Mouse (Mus musculus): ENCODE results near the gene Atp1a3.
A peak's percentile ranks its signal among the peaks of the same experiment; 100 is the strongest.
"Not testable (repeated sequence)": the region's sequence is repeated elsewhere in the genome, so short reads cannot be mapped to it uniquely, and the experiment has no call there.

The Atp1a3 gene

DNA sequence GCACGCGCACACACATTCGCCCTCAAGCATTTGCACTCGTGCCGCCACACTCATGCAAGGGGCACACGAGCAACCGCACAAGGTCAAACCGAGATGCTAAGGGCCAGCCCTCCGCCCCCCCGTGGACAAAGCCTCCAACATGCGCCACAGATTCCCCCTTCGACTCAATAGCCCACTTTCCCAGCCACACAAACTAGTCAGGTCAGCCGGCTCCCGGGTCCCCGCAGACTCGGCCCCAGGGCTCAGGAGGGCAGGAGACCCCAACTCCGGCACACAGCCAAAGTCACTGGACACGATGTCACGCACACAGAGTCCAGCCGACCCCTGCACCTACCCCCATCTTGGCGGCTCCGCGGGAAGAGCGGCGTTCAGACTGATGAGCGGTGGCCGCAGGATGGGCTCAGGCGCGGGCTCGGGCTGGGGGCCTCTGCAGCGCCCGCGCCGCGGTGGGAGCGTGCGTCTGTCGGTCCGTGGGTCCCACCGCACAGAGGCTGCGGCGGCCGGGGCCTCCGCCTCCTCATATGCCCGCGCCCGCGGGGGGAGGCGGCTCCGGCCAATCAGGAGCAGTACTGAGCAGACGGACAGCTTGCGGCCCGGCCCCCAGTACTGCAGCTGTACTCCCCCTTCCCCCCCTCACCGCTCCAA is at the start of gene Atp1a3:
Atp1a3 (minus strand) TSS at position 538 of the 645 bp plus-strand sequence.
- peak; percentile 85 to 88 for DNase-seq (ENCODE audit: low spot score in 2 of 2)

DNA sequence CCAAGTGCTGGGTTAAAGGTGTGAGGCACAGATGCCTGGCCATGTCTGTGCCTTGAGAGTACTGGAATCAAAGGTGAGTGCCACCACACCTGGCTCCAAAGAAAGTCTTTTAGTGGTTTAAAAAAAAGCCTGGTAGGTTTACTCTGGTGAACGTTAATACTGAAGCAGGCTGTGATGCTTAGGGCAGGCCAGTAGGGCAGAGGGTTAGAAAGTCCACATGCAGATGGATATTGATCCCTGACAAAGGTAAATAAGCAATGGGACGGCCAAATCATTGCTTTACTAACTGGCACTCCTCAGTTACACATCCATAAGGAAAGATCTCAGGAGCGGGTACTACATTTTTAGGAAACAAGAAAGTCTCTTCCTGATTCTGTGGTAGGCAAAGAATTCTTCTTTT is 46.8 kb upstream of the Atp1a3 start:
- DNase-seq (ENCODE audit: low spot score in 2 of 2): no peak

DNA sequence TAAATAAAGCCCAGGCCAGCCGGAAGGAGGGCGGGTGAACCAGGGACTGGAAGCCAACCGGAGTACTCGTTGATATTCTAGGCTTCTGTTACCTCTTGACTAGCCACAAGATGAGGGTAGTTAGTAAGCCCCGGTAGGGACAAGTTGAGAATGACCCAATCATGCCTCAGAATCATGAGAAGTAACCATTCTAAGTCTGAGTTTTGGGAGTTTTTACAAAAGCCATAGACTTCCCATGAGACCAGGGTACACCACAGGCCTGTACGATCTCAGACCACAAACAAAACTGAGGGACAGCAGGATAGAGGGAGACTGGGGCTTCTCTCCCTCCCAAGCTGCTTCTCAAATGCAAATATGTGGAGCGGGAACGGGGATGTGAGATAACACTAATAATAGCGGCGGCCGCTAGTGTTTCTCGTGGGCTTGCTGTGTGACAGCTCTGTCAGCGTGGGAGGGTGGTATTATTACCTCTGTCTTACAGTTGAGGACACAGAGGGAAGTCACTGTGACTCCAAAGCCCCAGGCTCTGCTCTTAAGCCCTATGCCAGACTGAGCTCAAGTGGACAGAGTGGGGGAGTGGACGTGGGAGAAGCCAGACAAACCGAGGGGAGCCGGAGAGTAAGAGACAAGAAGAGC is 43.7 kb upstream of the Atp1a3 start:
- DNase-seq (ENCODE audit: low spot score in 2 of 2): peak; percentile 41 to 62

DNA sequence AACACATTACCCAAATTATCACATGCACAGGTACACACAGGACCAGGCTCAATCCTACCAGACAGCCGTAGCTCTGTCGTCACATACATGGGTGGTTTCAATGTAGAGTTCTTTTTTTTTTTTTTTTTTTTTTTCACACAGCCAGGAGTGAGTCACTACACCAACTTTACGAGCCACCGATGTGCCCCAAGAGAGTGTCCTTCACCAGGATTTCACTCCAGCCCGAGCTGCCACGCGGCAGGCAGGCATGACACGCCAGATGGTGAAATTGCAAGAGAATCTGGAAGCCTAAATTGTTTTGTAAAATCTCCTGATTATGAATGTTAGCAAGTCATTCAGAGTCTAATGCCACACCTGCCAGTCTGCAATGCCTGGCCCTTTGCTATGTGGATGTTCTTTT is 41.6 kb upstream of the Atp1a3 start:
- DNase-seq (ENCODE audit: low spot score in 2 of 2): peak; percentile 48 to 60

DNA sequence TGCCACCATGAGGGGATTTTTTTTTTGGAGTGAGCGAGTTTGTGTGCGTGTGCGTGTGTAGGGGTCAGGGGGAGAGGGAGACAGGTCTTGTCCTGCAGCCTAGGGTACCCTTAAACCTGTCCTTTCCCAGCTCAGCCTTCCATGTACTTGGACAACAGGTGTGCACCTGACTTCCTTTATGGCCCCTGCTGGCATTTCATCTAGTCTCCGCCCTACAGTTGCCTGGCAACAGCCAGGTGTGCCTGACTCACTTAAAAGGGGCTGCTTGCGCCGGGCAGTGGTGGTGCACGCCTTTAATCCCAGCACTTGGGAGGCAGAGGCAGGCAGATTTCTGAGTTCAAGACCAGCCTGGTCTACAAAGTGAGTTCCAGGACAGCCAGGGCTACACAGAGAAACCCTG is 38.8 kb upstream of the Atp1a3 start:
- DNase-seq (ENCODE audit: low spot score in 2 of 2): not testable (repeated sequence)

DNA sequence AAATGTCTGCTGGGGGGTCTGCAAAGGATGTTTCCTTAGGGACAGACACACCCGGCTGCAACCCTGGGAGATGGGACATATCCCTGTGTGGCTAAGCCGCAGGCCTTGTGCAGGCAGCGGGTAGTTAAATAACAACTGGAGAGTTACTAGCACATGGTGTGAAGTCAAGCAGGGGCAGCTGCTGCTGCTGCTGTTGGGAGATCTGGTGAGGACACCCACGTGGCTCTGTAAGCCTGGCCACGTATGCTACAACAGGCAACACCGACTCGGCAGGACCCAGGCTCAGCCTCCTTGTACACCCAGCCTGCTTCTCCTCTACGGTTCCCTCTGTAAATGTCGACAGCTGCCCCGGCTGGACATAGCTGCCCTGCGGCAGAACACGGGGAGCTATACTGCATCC is 36.2 kb upstream of the Atp1a3 start:
- peak; percentile 55 to 78 for DNase-seq (ENCODE audit: low spot score in 2 of 2)

DNA sequence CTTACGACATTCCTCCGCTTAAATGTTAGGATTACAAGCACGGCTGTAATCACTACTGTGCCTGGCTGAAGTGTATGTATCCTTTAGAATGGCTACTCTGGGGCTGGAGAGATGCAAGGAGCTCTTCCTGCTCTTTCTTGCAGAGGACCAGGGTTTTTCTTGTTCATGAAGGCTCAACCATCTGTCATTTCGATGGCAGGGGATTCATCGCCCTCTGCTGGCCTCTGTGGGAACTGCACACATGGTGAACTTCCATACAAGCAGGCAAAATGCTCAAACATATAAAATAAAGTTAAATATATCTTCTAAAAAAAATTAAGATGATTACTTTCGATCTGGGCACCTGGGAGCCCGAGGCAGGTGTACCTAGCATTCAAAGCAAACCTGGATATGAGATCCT is 30.2 kb upstream of the Atp1a3 start:
- DNase-seq (ENCODE audit: low spot score in 2 of 2): peak; percentile 65 to 72

DNA sequence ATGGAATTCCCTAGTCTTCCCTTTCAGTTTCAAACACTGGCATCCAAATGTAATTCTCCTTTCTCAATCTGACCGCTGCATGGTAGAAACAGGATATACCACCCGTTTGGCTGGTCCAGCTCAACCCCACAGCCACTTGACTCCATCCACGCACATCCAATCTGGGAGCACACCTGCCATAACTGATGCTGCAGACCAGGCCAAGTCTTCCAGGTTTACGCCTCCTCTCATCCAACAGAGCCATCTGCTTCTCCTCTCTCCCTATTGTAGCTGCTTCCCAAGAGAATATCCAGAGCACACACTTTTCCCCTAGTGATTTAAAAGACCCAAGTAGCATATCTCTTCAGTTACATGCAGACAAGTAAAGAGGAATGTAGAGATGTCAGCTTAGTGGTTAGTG is 29.0 kb upstream of the Atp1a3 start:
- peak; percentile 47 to 58 for DNase-seq (ENCODE audit: low spot score in 2 of 2)

DNA sequence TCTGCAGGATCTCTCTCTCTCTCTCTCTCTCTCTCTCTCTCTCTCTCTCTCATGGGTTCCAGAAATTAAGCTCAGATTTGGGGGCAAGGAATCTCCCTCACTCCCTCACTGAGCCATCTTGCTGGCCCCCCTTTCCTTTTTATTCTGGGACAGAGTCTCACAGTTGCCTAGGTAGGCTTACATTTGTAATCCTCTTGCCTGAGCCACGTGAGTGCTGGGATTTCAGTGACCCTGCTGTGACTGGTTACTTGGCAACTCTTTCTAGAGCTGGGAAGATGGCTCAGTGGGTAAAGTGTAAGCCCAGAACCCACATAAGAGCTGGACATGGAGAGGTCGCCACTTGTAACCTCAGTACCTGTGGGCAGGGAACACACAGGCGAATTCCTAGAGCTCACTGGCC is 25.8 kb upstream of the Atp1a3 start:
- DNase-seq (ENCODE audit: low spot score in 2 of 2): no peak

DNA sequence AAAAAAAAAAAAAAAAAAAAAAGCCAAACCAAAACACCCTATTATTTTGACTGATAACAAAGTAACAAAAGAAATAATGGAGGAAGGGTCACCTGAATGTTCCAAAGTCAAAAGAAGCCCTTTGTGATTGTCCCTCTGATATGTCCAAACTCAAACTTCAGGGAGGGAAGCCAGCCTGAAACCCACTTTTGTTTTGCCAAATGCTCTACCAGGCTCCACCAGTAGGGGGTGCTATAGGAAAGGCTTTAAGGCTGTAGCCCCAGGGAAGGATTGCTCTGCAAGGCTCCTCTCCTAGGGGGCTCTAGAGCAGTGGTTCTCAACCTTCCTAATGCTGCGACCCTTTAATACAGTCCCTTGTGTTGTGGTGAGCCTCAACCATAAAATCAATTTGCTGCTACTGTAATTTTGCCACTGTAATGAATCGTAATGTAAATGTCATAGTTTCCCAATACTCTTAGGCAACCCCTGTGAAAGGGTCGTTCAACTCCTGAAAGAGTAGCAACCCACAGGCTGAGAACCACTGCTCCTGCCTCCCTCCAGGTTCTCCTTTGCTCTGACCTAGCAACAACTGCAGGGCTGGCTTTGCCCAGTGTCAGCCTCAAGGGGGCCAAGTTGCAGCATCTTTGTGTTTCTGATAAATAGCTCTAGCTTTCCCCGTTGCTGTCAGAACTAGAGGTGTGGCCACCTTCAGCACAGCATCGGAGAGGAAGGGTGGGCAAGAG is 24.4 kb upstream of the Atp1a3 start:
- peak in 1 of 2 experiments; percentile 59 for DNase-seq (ENCODE audit: low spot score in 2 of 2)

DNA sequence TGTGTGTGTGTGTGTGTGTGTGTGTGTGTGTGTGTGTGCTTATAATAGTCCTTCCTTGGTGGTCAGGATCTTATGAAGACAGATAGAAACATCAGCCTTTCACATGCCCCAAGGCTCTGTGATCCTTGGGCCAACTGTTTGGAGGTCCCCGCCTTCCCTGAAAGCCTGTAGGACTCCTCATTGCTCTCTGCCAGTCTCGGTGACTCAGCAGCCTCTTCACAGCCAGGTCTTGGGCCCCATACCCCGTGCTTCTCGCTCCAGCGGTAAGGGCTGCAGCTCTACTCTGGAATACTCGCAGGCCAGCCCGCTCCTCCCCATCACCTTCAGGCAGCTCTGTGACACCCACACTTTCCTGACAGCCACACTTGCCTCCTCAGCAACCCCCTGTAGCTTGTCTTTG is 20.7 kb upstream of the Atp1a3 start:
- no peak for DNase-seq (ENCODE audit: low spot score in 2 of 2)

DNA sequence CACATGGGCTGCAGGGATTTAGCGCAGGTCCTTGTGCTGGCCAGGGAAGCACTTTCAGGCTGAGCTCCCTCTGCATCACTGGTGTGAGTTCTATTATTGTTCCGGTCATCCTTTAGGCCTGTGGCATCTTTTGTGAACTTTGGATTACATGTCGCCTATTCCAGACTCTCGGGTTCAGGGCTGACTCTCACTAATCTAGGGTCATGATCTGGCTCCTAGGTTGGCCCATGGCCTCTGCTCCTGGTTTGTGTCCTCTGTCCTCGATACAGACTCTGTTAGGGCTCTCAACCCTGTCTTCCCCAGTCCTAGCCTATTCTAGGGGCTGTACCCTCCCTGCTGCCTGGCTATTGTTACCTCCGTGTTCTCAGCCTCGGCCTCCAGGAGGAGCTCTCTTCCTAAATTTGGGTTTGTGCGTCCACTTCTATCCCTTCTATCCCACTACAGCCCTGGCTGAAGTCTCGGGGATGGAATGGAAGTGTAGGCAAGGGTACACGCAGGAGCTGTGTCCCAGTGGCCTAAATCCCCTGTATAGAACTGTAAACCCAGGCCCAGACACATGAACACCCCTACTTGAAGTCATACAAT is 20.2 kb upstream of the Atp1a3 start:
- DNase-seq (ENCODE audit: low spot score in 2 of 2): no peak

DNA sequence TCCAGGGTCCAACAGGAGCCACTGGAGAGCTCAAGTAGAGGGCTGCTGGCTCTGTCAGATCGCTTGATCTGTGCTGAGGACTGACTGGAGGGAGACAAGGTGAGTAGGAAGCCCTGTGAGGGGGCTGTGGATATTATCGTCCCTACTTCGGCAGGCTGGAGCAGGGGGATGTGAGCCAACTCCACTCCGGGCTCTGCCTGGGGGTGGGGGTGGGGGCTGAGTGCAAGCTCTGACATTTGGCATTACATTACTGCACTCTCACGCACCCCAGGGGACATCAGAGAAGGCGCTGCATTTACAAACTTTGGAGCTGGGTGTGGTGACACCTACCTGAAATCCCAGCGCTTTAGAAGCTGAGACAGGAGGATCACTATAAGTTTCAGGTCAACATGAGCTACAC is 5.8 kb upstream of the Atp1a3 start:
- no peak for DNase-seq (ENCODE audit: low spot score in 2 of 2)

DNA sequence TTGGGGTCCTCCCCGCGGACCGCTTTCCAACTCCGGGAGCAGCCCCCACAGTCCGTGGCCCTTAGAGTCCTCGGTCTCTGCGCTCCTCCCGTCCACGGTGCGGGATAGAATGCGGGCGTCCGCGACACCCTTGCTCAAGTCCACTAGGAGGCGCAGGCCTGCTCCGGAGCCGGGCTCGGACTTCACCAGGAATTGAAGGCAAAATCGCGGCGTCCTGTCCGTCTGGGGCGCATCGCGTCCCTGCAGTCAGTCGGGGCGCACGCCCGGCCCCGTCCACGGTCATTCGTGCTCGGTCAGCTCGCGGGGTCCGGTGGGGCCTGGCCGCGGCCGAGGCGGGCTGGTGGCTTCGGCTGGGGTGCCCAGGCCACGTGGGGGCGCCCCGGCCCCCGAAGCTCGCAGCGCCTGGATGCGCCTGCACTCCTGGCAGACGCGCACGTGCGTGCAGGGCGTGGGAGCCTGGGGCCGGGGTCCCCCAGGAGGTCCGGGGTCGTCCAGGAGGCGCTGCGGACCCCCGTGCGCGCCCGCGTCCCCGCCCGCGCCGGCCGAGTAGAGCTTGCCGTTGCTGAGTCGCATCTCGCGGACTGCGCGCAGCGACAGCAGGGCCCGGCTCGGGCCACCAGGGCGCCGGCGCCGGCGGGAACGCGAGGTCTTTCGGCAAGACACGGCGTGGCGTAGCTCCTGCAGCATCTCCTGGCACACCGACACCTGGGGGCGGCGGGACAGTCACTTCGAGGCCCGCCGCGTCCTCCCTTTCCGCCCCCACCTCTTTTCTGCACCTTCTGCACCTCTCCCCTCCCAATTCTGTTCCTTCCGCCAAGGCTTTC is 4.5 kb upstream of the Atp1a3 start:
- DNase-seq (ENCODE audit: low spot score in 2 of 2): no peak

DNA sequence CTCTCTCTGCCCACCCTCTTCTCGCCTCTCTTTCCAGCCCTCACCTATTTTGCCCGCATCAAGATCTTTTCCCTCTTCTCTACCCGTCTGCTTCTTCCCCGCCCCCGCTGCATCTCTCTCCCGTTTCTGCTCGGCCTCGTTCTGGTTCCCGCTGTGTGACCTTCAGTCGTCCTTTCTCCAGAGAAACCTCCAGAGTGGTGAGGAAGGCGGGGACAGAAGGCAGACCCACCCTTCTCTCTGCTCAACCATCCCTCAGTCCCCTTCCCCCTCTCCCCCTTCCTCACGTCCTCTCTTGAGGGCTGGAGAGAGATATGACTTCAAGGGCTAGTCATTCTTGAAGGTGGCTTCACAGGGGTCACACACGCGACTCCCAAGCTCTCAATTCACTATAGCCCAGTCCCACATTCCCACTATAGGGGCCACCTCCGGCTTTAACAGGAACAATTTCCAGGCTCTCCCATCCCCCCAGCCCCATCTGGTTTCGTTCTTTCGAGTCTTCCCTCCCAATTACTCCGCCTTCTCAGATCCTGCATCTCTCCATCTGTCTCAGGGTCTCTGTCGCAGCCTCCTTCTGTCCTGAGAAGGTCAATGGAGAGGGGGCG is 3.4 kb upstream of the Atp1a3 start:
- peak; percentile 70 to 73 for DNase-seq (ENCODE audit: low spot score in 2 of 2)

DNA sequence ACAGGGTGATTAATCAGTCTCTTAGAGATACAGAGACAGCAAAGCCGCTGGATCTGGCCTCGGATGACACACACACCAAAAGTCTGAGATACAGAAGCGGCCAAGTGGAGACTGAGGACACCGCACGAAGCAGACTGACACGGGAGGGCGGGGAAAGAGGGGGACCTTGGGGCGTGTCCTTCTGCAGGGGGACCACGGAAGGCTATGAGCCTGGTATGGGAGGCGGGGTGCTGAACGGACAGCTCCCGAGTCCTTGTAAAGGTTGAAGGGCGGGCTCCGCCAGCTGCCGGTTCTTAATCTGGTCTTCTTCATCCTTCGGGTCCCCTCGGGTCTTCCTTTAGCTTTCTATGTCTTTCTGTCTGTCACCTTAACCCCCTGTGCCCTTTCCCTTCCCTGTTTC is 2.9 kb upstream of the Atp1a3 start:
- DNase-seq (ENCODE audit: low spot score in 2 of 2): no peak

DNA sequence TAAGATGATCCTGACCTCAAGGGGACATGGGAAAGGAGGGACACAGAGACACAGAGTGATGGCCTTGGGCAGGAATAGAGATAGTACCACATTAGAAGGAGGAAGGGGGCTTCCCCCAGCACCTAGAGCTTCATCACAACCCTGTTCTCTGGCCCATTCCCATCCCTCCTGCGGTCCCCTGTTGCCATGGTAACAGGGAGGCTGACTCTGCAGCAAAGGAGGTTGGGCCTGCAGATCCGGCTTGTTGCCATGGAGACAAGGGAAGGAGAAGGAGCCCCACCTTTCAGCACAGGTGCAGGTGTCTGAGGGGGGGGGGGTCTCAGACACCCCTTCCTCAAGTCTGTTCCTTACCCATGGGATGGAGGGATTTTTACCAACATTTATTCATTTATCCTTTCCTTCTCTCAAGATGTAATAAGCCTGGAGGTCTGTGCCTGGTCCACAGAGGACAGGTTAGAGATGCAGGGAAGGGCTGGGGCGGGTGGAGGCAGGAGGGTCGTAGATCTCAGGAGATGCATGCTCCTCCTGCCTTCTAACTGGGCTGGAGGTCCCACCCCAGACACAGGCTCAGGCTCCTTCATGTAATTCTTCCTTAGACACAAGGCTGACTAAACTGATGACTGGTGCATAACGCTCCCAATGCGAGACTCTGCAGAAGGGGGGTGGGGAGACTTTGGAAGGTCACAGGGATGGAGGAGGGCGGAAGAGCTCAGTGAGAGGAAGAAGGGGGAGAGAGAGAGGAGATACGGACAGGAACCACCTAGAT is 2.0 kb upstream of the Atp1a3 start:
- DNase-seq (ENCODE audit: low spot score in 2 of 2): peak; percentile 71 to 76

DNA sequence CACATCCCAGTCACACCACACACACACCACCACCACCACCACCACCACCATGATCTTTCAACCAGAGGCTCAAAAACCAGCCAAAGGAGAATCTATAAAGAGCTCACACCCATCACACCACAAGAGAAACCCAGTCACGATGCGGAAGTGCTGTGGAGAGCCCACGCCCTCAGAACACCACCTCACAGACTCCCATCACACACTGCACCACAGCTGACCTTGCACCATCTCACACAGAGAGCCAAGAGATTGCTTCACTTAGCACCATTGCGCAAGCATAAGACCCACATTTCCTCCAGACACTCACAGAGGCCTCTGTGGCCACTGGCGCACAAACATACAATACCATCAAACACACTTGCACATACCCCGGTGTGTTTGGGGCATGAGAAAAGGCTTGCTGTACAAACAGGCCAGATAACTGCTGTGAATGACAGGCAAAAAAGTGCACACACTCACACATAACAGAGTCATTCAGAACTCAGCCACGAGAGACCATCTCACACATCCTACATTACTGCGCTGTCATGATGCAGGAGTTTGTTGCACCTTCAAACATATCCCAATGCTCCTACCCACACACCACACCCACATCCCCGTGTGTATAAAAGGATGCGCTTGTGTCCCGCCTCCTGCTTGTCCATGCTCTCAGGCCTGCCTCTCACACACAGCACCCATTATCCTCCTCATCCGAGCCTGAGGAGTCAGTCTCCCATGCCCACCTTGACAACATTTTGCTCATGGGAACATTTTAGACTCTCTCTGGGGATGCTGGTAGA is 1.0 kb upstream of the Atp1a3 start:
- DNase-seq (ENCODE audit: low spot score in 2 of 2): peak; percentile 83 to 88

DNA sequence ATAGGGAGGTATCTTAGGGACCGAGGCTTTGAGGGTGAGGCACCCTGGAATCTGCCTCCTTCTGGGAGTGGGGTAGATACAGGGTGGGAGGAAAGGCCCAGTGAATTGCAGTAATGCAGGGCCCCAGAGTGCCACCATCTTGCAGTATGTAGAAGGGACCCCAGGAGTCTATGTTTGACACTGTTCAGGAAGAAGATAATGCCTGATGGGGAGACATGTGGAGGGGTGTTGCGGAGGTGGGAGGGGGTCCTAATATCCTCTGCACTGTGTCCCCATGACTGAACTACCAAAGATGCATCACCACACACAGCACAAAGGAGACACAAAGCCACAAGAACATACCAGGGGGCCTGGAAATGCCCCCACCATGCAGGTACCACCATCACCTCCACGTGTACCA is 413 bp upstream of the Atp1a3 start:
- no peak for DNase-seq (ENCODE audit: low spot score in 2 of 2)

DNA sequence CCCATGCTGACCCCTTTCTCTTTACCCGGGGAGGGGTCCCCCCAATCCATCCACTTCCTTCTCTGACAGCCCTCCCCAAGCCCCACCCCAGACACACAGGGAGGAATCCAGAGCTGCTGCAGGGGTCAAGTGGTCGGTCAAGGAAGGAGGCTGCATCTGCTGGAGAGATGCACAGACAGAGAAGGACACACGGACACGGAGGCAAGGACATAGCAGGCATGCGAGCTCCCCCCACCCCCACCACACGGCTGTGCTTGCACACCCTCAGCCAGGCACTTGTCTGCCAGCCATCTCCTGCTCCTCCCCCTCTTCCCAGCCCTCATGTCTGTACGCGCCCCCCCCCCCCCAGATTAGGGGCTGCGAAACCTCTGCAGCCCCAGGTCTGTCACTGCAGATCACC is 952 bp downstream of the Atp1a3 start:
- DNase-seq (ENCODE audit: low spot score in 2 of 2): no peak
